Mouse (Mus musculus) layer of hippocampus, postnatal 25 days (tissue): ENCODE results near the gene 4931406P16Rik. TPM values are rescaled to one million over a fixed set of nuclear protein-coding genes. Genes with fewer than 3 reads are reported as not detected.
A peak's percentile ranks its signal among the peaks of the same experiment; 100 is the strongest.

Experiments used
- DNase-seq, 2 experiments: peaks; one replicate each; pipeline ENCODE4 v3.0.0; 2022; ENCODE audit warnings: mixed read lengths in 2 of 2, low spot score in 1 of 2; ENCODE audit errors: extremely low spot score in 1 of 2
- total RNA-seq, 2 experiments: library from RNA; stranded (reverse); gene quantifications; 2 replicates each; pipeline ENCODE4 v1.2.3; 2021

The 4931406P16Rik gene
- total RNA-seq, 2 experiments from 2014 or later, result 34.4 to 37.0 TPM

- DNase-seq, result no peak
These were observed 61.3 kb downstream of the 4931406P16Rik start for GRCm38 (mm10) chr7:34252030-34252429.

- DNase-seq, result no peak
These were observed 62.6 kb downstream of the 4931406P16Rik start, which contains the start of gene Gm6096 for GRCm38 (mm10) chr7:34250738-34251137. Gene Gm6096 (plus strand): TSS chr7:34251038.

GRCm38 (mm10) chr7:34246870-34247499, 66.4 kb downstream of the 4931406P16Rik start:
- DNase-seq, result no peak

GRCm38 (mm10) chr7:34242176-34242575, 71.2 kb downstream of the 4931406P16Rik start:
- peak in 1 of 2 experiments; percentile 48 for DNase-seq

GRCm38 (mm10) chr7:34238086-34238485, 75.3 kb downstream of the 4931406P16Rik start:
- DNase-seq, result no peak

- no peak for DNase-seq
These were observed 77.7 kb downstream of the 4931406P16Rik start for GRCm38 (mm10) chr7:34235602-34236001.

GRCm38 (mm10) chr7:34234610-34235561, 78.5 kb downstream of the 4931406P16Rik start:
- DNase-seq, result no peak

- DNase-seq, result peak; percentile 98
These were observed 79.3 kb downstream of the 4931406P16Rik start for GRCm38 (mm10) chr7:34233909-34234609.

- DNase-seq, result no peak
These were observed 80.3 kb downstream of the 4931406P16Rik start for GRCm38 (mm10) chr7:34232785-34233725.

GRCm38 (mm10) chr7:34230116-34230515, 83.2 kb downstream of the 4931406P16Rik start, which contains the start of gene Gpi1:
Gene Gpi1 (minus strand): TSS chr7:34230336.
- DNase-seq, result peak; percentile 70 to 76

GRCm38 (mm10) chr7:34229691-34230111, 83.7 kb downstream of the 4931406P16Rik start:
- peak; percentile 41 to 47 for DNase-seq

- no peak for DNase-seq
These were observed 84.2 kb downstream of the 4931406P16Rik start for GRCm38 (mm10) chr7:34229153-34229552.

- no peak for DNase-seq
These were observed 84.7 kb downstream of the 4931406P16Rik start for GRCm38 (mm10) chr7:34228641-34229040.

GRCm38 (mm10) chr7:34226846-34227245, 86.5 kb downstream of the 4931406P16Rik start:
- DNase-seq, result no peak

- DNase-seq, result no peak
These were observed 87.3 kb downstream of the 4931406P16Rik start for GRCm38 (mm10) chr7:34226086-34226485.

GRCm38 (mm10) chr7:34224308-34224707, 89.0 kb downstream of the 4931406P16Rik start:
- DNase-seq, result no peak

- no peak for DNase-seq
These were observed 91.0 kb downstream of the 4931406P16Rik start for GRCm38 (mm10) chr7:34222340-34222739.

- DNase-seq, result no peak
These were observed 91.6 kb downstream of the 4931406P16Rik start for GRCm38 (mm10) chr7:34221594-34222250.

- DNase-seq, result no peak
These were observed 94.9 kb downstream of the 4931406P16Rik start for GRCm38 (mm10) chr7:34218496-34218895.
